Mouse (Mus musculus) liver, embryonic 13.5 days (tissue): ENCODE measurements at regions not wholly inside any gene's neighbourhood (a gene's known extent, or its start where the extent isn't known, plus 50 kb on each side); places are given as distances from the start of the nearest gene placed in this dataset.

Source experiments
- ATAC-seq: fragments of 200-750 bp; cut with Nextera tagmentation; 2 replicates; pipeline ENCODE4 v1.8.0; 2017; ENCODE audit warnings: low read depth, mild to moderate bottlenecking, moderate number of reproducible peaks, moderate library complexity
- DNase-seq: peaks from one replicate; pipeline ENCODE4 v3.0.0; 2022
- H3K27ac ChIP-seq: fragments of 300-500 bp; sonication (generic); 2 replicates; pipeline ENCODE4 v1.5.1; 2015; ENCODE audit warnings: moderate library complexity, mild to moderate bottlenecking, inconsistent platforms
- H3K27me3 ChIP-seq: fragments of 300-500 bp; sonication (generic); 2 replicates; pipeline ENCODE4 v1.6.1; 2015; ENCODE audit warnings: mild to moderate bottlenecking, inconsistent platforms
- H3K36me3 ChIP-seq: fragments of 300-500 bp; sonication (generic); 2 replicates; pipeline ENCODE4 v1.6.1; 2015; ENCODE audit warnings: mild to moderate bottlenecking, inconsistent platforms
- H3K4me1 ChIP-seq: fragments of 300-500 bp; sonication (generic); replicated peaks from 2 replicates; pipeline ENCODE4 v1.6.1; 2015; ENCODE audit warnings: inconsistent platforms
- H3K4me2 ChIP-seq: fragments of 300-500 bp; sonication (generic); 2 replicates; pipeline ENCODE4 v1.6.1; 2015; ENCODE audit warnings: inconsistent platforms, mild to moderate bottlenecking, moderate library complexity
- H3K4me3 ChIP-seq: fragments of 300-500 bp; sonication (generic); replicated peaks from 2 replicates; pipeline ENCODE4 v1.5.1; 2015; ENCODE audit warnings: mild to moderate bottlenecking, inconsistent platforms
- H3K9ac ChIP-seq: fragments of 300-500 bp; sonication (generic); 2 replicates; pipeline ENCODE4 v1.6.1; 2015; ENCODE audit warnings: mild to moderate bottlenecking, inconsistent platforms
- H3K9me3 ChIP-seq: fragments of 300-500 bp; sonication (generic); replicated peaks from 2 replicates; pipeline ENCODE4 v1.6.1; 2016; ENCODE audit warnings: inconsistent platforms
- WGBS: fragments of 180-500 bp; shearing (Covaris S2); methylation state at CpG from one replicate; pipeline ENCODE4 v1.1.7; 2015; ENCODE audit not compliant: insufficient replicate concordance; 5-methylcytosine and 5-hydroxymethylcytosine counted together

GRCm38 (mm10) chr3:125289355-125289933, 114.4 kb upstream of the Ndst4 start:
- Histone ChIP-seq H3K9me3 (no peaks in the 10 kb centered on the region), H3K27ac (no peak overlapping the region), H3K4me2 (no peak overlapping the region), H3K27me3 (no peaks in the 10 kb centered on the region), H3K36me3 (no peaks in the 10 kb centered on the region), H3K4me3 (no peak overlapping the region), H3K4me1 (peaks cover 4% of the 10 kb centered on the region), H3K9ac (no peak overlapping the region)
- WGBS, result 73% methylated on average over 3 of the region's 3 CpGs
- DNase-seq (no peak), ATAC-seq (no peak)

GRCm38 (mm10) chr3:125306675-125307074, 97.2 kb upstream of the Ndst4 start:
- 35% methylated on average over 1 of the region's 1 CpGs for WGBS
- peak; percentile 11 for DNase-seq
- ATAC-seq, result peak; percentile 90

GRCm38 (mm10) chr3:125327079-125327478, 76.8 kb upstream of the Ndst4 start:
- Histone ChIP-seq H3K4me1 (no peaks in the 10 kb centered on the region), H3K36me3 (no peaks in the 10 kb centered on the region), H3K9me3 (no peaks in the 10 kb centered on the region), H3K4me3 (no peak overlapping the region), H3K27me3 (no peaks in the 10 kb centered on the region), H3K27ac (no peak overlapping the region), H3K4me2 (no peak overlapping the region), H3K9ac (no peak overlapping the region)
- ATAC-seq, result no peak
- DNase-seq, result no peak

More at GRCm38 (mm10) chr3:125306675-125307074, 97.2 kb upstream of the Ndst4 start:
- H3K9ac ChIP-seq, result no peak overlapping the region
- peaks cover 5% of the 10 kb centered on the region for H3K4me1 ChIP-seq
- H3K27me3 ChIP-seq, result no peaks in the 10 kb centered on the region
- H3K4me2 ChIP-seq, result no peak overlapping the region
- H3K36me3 ChIP-seq, result no peaks in the 10 kb centered on the region
- H3K9me3 ChIP-seq, result no peaks in the 10 kb centered on the region
- H3K4me3 ChIP-seq, result no peak overlapping the region
- no peak overlapping the region for H3K27ac ChIP-seq

- Histone ChIP-seq H3K4me3 (no peak overlapping the region), H3K4me1 (no peaks in the 10 kb centered on the region), H3K36me3 (no peaks in the 10 kb centered on the region), H3K9ac (no peak overlapping the region), H3K27ac (no peak overlapping the region), H3K9me3 (no peaks in the 10 kb centered on the region), H3K4me2 (no peak overlapping the region), H3K27me3 (no peaks in the 10 kb centered on the region)
- 54% methylated on average over 3 of the region's 3 CpGs for WGBS
- DNase-seq, result no peak
- ATAC-seq, result no peak
Measured at GRCm38 (mm10) chr3:125337423-125337822, 66.5 kb upstream of the Ndst4 start.

- Histone ChIP-seq H3K27me3 (no peaks in the 10 kb centered on the region), H3K36me3 (no peaks in the 10 kb centered on the region), H3K4me1 (no peaks in the 10 kb centered on the region), H3K4me3 (no peak overlapping the region), H3K4me2 (0 out of 2 replicates have a peak overlapping the region, but pooled peaks have one; percentile 9), H3K9ac (no peak overlapping the region), H3K27ac (no peak overlapping the region), H3K9me3 (no peaks in the 10 kb centered on the region)
- ATAC-seq (peak; percentile 20; the same call in 1 of the 2 replicates), DNase-seq (no peak)
- WGBS, result 6% methylated on average over 6 of the region's 6 CpGs
Measured at GRCm38 (mm10) chr3:125338178-125338692, 65.6 kb upstream of the Ndst4 start.
